Mouse (Mus musculus) cerebellum, adult 18-20 months (tissue): Measurements from ENCODE around the gene Pafah2.

Experiments
- DNase-seq, 2 experiments: peaks; one replicate each; pipeline ENCODE4 v3.0.0; 2021

Gene Pafah2

GRCm38 (mm10) chr4:134430381-134431004 lies 34.4 kb downstream of the Pafah2 start:
- DNase-seq, result peak; percentile 81 to 87

- DNase-seq, result peak; percentile 57 to 59
These were observed 36.7 kb downstream of the Pafah2 start for GRCm38 (mm10) chr4:134432686-134433360.

- no peak for DNase-seq
These were observed 40.1 kb downstream of the Pafah2 start for GRCm38 (mm10) chr4:134436185-134436584.

GRCm38 (mm10) chr4:134436659-134437058 lies 40.5 kb downstream of the Pafah2 start:
- DNase-seq, result no peak

GRCm38 (mm10) chr4:134439119-134439518 lies 43.0 kb downstream of the Pafah2 start:
- DNase-seq, result no peak

- DNase-seq, result no peak
These were observed 43.8 kb downstream of the Pafah2 start for GRCm38 (mm10) chr4:134439919-134440318.

- no peak for DNase-seq
These were observed 46.1 kb downstream of the Pafah2 start for GRCm38 (mm10) chr4:134442216-134442615.

- no peak for DNase-seq
These were observed 47.5 kb downstream of the Pafah2 start for GRCm38 (mm10) chr4:134443589-134443988.

- no peak for DNase-seq
These were observed 48.8 kb downstream of the Pafah2 start for GRCm38 (mm10) chr4:134444949-134445348.

GRCm38 (mm10) chr4:134445489-134445888 lies 49.4 kb downstream of the Pafah2 start:
- DNase-seq, result no peak

GRCm38 (mm10) chr4:134447966-134448365 lies 51.8 kb downstream of the Pafah2 start:
- DNase-seq, result no peak

- DNase-seq, result peak; percentile 77 to 81
These were observed 53.7 kb downstream of the Pafah2 start for GRCm38 (mm10) chr4:134449595-134450391.

- DNase-seq, result peak; percentile 71 to 73
These were observed 54.5 kb downstream of the Pafah2 start for GRCm38 (mm10) chr4:134450392-134451195.

- DNase-seq, result no peak
These were observed 55.4 kb downstream of the Pafah2 start for GRCm38 (mm10) chr4:134451484-134451883.

- DNase-seq, result peak; percentile 64 to 72
These were observed 57.7 kb downstream of the Pafah2 start for GRCm38 (mm10) chr4:134453619-134454400.

- no peak for DNase-seq
These were observed 59.2 kb downstream of the Pafah2 start for GRCm38 (mm10) chr4:134455310-134455709.

GRCm38 (mm10) chr4:134457130-134457825 lies 61.2 kb downstream of the Pafah2 start:
- DNase-seq, result no peak

- peak; percentile 89 to 96 for DNase-seq
These were observed 62.7 kb downstream of the Pafah2 start for GRCm38 (mm10) chr4:134458856-134459255.

GRCm38 (mm10) chr4:134460277-134460676 lies 64.2 kb downstream of the Pafah2 start:
- DNase-seq, result no peak

- DNase-seq, result no peak
These were observed 65.1 kb downstream of the Pafah2 start for GRCm38 (mm10) chr4:134461252-134461651.

GRCm38 (mm10) chr4:134465789-134466188 lies 69.7 kb downstream of the Pafah2 start:
- DNase-seq, result no peak
